Comparison of ENCODE assay signal across 8 mouse cellular contexts in genomic region chr10:8742872-8743271, GRCm38 (mm10).
DNase-seq lines count a peak whose midpoint lies in the region; ATAC-seq and TF ChIP-seq lines count a peak whose summit lies in the region.

No protein-coding gene starts in this region.

- H3K9ac ChIP-seq in limb, embryonic 14.5 days (ENCODE audit: low read depth, low read length, severe bottlenecking), result no peak overlapping the region

- ATAC-seq in limb, embryonic 14.5 days (ENCODE audit: low FRiP score, low read depth), result peak; percentile 54; the same call in 1 of the 2 replicates
- ATAC-seq in inflammation-experienced regulatory T-cells, adult 6 months, result no peak

- no peak overlapping the region for H3K4me3 ChIP-seq in limb, embryonic 14.5 days (replicated peaks; ENCODE audit: low read length)

- 47% methylated on average over 2 of the region's 2 CpGs for WGBS in limb, embryonic 14.5 days

- peaks cover 10% of the 10 kb centered on the region for H3K4me1 ChIP-seq in limb, embryonic 14.5 days (ENCODE audit: control insufficient read depth, insufficient read depth, low read length)

- DNase-seq in left cerebral cortex, adult 18-20 months (ENCODE audit: low spot score in 2 of 2), result peak; percentile 53 to 67
- no peak for DNase-seq in left cerebral cortex, adult 11 months (ENCODE audit: low spot score)
- DNase-seq in R1 (ENCODE audit: low read depth, low spot score), result peak; percentile 79
- peak; percentile 35 to 47 for DNase-seq in cerebellum, postnatal 36 days
- DNase-seq in heart, adult 9 months (ENCODE audit: low spot score in 2 of 2), result peak; percentile 27 to 37
- peak; percentile 89 for DNase-seq in limb, embryonic 14.5 days (ENCODE audit: low spot score)
- peak; percentile 62 for DNase-seq in ovary, postnatal 14 days (ENCODE audit: low spot score)

- TF ChIP-seq POLR2A in limb, embryonic 14.5 days (IDR thresholded peaks at IDR 0.05; ENCODE audit: borderline replicate concordance, extremely low read depth, insufficient read depth, insufficient read length), result no peak

- H3K27ac ChIP-seq in limb, embryonic 14.5 days (replicated peaks; ENCODE audit: low read depth, low read length), result no peak overlapping the region

- peaks cover 61% of the 10 kb centered on the region for H3K36me3 ChIP-seq in limb, embryonic 14.5 days (ENCODE audit: control insufficient read depth, insufficient read depth, low read length)

- no peaks in the 10 kb centered on the region for H3K9me3 ChIP-seq in limb, embryonic 14.5 days (ENCODE audit: control insufficient read depth, low read length)

- H3K27me3 ChIP-seq in limb, embryonic 14.5 days (ENCODE audit: control insufficient read depth, insufficient read depth, low read length), result no peaks in the 10 kb centered on the region

- no peak overlapping the region for H3K4me2 ChIP-seq in limb, embryonic 14.5 days (replicated peaks; ENCODE audit: low read depth, low read length, severe bottlenecking)
